Mouse (Mus musculus) adrenal gland, postnatal 25 days (tissue): ENCODE data around the gene Trpm6. TPM values are rescaled to one million over a fixed set of nuclear protein-coding genes. Genes with fewer than 3 reads are reported as not detected.

Experiments used
- DNase-seq: peaks from one replicate; pipeline ENCODE4 v3.0.0; 2021; ENCODE audit warnings: mixed read lengths
- total RNA-seq: library from RNA; stranded (reverse); gene quantifications from 2 replicates; pipeline ENCODE4 v1.2.3, GENCODE M21; 2021

Trpm6 gene
- total RNA-seq, 1 experiment from 2014 or later, result not detected

DNA sequence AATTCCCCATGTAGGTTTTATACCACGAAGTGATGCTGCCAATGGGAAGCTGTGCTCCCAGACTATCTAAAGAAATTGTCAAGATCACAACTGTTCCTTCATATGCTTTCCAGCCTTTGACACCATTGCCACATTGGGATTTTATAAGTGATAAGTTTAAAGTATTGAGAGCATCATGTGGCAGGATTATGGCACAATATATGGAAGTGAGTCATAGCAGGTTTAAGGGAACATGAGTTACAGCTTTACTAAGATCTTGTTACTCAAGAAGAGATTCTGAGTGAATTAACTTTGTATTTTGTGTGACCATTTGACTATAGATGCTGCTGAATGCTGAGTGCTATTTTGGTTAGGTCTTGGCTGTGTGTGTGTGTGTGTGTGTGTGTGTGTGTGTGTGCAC lies 21.8 kb downstream of the Trpm6 start:
- DNase-seq, result no peak

GRCm38 (mm10) chr19:18772888-18773488 lies 23.2 kb downstream of the Trpm6 start:
- no peak for DNase-seq

DNA sequence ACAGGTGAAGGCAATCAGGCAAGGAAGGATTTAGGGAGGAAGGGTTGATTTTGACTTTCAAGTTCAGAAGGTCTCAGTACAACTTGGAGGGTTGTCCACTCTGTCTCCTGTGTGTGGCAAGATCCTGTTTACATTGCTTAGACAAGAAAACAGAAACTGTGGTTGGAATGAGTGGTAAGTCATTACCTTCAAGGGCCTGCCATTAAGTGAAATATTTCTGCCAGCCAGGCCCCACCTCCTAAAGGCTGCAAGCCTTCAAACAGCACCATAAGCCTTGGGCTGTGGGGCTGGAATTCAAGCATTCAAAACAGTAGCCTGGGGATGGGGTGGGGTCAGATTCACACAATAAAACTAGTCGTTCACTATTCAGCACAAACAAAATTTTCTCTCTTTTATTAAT lies 24.3 kb downstream of the Trpm6 start:
- no peak for DNase-seq

DNA sequence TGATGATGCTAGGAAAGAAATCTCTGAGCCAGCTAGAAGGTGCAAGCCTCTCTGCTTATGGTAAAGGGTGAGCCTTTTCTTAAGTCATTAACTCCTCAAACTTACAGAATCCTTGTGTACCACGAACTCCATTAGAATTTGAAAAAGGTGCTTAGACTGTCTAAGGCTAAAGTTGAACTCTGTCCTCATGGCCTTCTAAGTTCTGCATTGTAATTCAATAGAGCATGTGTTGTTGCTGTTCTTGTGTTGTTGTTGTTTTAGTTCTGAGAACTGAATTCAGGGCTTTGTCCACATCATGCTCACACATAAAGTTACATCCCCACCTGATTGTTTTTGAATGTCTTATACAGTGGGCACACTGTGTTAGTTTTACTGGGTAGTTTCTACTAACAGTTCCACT lies 49.9 kb downstream of the Trpm6 start:
- DNase-seq, result no peak

DNA sequence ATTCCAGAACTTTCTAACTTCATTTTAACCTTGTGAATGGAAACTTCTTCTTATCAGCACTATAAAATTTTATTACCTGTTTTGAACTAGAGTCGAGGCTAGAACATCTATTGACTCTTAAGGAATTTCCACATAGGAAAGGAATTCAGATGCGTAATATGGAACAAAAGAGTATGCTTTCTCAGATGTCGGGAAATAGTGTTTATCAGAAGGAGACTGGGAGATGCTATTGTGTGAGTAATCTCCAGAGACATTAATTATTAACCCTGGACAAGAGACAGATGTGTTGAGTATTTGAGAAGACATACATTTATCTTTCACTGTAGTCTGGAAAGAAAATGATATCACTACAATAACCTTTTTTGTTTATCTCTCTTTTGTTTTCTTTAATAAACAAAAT lies 61.5 kb downstream of the Trpm6 start:
- DNase-seq, result no peak

- no peak for DNase-seq
Measured at GRCm38 (mm10) chr19:18815170-18815569, 65.4 kb downstream of the Trpm6 start.

- DNase-seq, result no peak
Measured at GRCm38 (mm10) chr19:18817425-18817824, 67.6 kb downstream of the Trpm6 start.

- no peak for DNase-seq
Measured at GRCm38 (mm10) chr19:18828601-18829000, 78.8 kb downstream of the Trpm6 start.

DNA sequence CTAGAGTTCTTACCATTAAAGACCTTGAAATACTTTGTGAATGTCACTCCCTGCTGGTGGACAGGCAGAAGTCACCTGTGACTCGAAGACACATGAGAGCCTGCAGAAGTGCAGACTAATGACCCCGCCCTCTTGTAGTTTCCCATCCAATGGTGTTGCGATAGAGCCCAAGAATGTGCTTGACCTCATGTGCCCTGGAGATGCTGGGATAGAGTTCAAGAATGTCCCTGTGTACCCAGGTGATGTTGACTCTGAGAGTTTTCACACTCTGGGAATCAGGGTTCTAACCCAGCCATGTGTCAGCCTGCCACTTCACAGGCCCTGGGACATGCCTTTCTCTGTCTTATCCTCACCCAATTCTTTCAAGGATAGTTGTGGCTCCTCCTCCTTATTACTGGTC lies 81.4 kb downstream of the Trpm6 start:
- DNase-seq, result no peak

- DNase-seq, result peak; percentile 64
Measured at GRCm38 (mm10) chr19:18834971-18835370, 85.2 kb downstream of the Trpm6 start.

DNA sequence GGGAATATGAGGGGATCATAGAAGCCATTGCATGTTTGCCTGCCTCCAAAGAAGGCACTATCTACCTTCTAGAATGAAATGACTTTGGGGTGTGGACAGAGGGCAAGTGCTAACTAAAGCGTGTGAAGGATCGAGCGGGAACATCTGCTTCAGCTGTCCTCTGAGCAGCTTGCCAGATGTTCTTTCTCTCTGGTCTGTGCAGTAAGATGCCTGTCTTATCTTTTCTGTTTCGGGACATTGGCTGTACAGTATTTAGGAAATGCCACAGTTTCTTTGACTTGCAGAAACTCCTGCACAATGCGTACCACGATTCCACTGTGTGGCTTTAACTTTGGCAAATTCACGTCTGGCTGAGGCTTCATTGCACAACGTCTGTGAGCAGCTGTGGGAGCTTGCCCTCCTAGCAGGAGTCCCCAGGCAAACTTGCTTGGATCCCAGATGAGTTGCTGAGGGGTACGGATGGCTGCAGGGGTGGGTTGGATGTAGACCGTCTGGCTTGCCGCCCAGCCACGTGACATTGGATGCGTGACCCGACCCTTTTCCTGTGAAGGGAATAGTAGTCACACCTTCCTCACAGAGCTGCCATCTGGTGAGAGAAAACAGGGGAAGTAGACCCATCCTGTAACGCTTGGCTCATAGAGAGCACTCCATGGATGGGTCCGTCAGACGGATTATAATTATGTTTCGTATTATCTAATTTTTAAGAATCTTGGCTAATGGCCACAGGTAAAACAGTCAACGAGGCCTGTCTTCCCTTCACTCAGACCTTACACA lies 92.2 kb downstream of the Trpm6 start:
- DNase-seq, result no peak

GRCm38 (mm10) chr19:18842626-18843025 lies 92.8 kb downstream of the Trpm6 start:
- no peak for DNase-seq

DNA sequence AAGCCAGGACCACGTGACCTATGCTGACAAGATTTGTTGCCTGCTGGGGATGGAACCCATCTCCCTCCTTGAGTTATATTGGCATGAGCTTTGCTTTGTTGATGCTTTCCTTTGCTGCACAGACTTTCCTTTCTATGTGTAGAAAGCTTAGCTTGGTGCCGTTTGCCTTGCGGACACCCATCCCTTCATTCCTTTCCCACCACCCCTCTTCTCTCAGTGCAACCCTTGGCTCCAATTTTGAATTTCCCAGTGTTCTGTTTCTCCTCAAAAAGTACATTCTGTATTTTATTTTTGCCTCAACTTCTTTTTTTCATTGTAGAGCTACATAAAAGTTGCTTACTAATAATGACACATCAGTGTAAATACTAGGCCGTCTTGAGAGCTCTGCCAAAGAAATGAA lies 96.6 kb downstream of the Trpm6 start:
- DNase-seq, result no peak

GRCm38 (mm10) chr19:18868311-18868710 lies 118.5 kb downstream of the Trpm6 start:
- no peak for DNase-seq

DNA sequence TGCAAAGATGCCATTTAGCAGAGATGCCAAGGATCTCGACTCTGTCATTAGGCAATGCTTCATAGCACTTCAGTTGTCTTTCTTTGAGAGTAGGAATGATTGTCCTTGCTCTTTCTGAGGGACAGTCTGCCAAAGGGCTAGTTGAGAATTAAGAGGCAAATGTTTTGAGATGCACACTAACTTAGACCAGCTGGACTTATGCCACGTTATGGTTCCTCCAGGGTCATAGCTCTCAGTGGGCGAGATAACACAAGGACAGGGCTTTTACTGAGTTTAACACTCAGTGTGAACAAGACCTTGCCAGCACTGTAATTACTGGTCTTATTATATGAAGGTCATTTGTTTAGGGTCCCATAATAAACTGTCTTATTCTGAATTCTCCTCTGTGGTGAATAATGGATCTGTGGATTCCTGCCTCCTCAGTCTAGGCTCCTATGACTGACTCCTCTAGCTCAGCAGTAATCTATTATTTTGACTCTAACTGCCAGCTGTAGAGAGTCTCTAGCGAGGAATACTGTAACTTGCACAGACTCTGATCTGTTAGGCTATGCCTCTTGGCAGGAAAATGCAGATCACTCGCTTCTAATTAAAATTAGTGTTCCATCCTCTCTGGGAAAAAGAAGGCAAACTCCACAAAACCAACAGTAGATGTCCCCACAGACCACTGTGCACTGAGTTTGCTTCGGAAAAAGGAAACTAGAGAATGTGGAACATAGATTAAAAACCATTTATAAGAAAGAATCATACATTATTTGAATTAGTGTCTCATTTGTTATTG lies 123.2 kb downstream of the Trpm6 start:
- no peak for DNase-seq

DNA sequence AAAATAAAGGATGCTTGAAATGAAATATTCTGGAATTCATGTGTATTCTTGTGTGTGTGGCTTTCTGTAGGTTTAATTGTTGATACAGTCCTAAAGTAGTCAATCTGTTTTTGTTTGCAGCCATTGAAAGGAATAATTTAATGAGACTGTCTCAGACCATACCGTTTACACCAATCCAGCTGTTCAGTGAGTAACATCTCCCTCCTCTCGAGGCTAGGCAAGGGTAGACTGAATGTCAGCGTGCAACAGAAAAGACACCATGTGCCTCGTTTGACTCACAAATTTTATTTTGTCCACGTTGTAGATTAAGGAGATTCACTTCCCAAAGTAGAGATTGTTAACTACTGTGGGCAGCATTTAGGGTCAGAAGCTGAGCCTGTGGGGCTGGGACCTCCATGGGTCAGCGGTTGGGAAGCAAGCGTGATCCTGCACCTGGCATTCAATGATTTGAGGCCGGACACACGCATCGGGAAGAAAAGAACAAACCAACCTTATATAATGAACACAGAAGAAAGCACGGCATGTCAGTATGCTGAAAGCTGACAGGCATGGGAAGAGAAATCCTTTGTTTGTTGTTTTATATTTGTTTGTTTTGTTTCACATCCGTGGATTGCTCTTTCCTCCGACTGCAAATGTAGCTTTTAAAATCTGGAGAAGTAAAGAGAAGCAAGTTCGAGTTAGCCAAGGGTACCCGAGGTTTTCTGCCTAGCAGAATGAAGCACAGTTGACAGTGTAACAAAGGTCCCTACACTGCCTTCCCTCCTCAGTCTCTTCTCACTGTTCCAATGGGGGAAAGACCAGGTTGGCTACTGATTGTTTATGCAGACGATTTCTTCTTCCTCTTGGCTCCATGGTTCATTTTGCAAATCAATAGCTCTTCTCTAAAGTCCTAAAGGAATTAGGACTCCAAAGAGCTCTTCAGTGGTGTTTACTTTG lies 124.2 kb downstream of the Trpm6 start:
- no peak for DNase-seq

- no peak for DNase-seq
Measured at GRCm38 (mm10) chr19:18879264-18879663, 129.5 kb downstream of the Trpm6 start.

DNA sequence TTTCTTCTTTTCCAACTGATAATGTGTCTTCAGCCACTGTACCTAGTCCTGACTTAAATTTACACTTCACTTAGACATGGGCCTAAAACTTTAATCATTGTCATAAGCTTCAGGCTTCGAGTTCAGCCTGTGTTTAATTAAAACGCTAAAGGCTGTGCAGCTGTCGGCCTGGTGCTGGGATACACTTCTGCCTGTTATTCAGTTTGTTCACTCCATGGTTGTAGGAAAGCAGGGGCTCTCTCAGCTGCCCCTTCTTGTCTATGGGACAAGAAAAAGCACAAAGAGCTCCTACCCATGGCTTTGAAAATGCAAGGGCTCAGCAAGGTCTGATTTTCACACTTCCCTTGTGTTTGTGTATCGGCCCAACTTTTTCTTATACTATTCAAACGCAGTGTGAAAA lies 131.4 kb downstream of the Trpm6 start:
- DNase-seq, result no peak

GRCm38 (mm10) chr19:18887646-18888407 lies 138.0 kb downstream of the Trpm6 start:
- no peak for DNase-seq

GRCm38 (mm10) chr19:18888491-18889116 lies 138.8 kb downstream of the Trpm6 start:
- no peak for DNase-seq

GRCm38 (mm10) chr19:18889117-18889627 lies 139.4 kb downstream of the Trpm6 start:
- DNase-seq, result peak; percentile 1
